Mouse (Mus musculus) midbrain, embryonic 15.5 days (tissue): ENCODE data around the gene Ccl25. TPM values are rescaled to one million over a fixed set of nuclear protein-coding genes. Genes with fewer than 3 reads are reported as not detected.
"Not testable (repeated sequence)": the region's sequence is repeated elsewhere in the genome, so short reads cannot be mapped to it uniquely, and the experiment has no call there.

Source experiments
- ATAC-seq: fragments of 200-750 bp; cut with Nextera tagmentation; replicated peaks from 2 replicates; pipeline ENCODE4 v1.8.0; 2017; ENCODE audit warnings: moderate TSS enrichment
- H3K27ac ChIP-seq: fragments of 300-500 bp; sonication (generic); 2 replicates; pipeline ENCODE4 v1.5.1; 2015; ENCODE audit warnings: mild to moderate bottlenecking, inconsistent platforms
- H3K27me3 ChIP-seq: fragments of 300-500 bp; sonication (generic); replicated peaks from 2 replicates; pipeline ENCODE4 v1.6.1; 2015; ENCODE audit warnings: inconsistent platforms
- H3K36me3 ChIP-seq: fragments of 300-500 bp; sonication (generic); replicated peaks from 2 replicates; pipeline ENCODE4 v1.6.1; 2015; ENCODE audit warnings: inconsistent platforms
- H3K4me1 ChIP-seq: fragments of 300-500 bp; sonication (generic); 2 replicates; pipeline ENCODE4 v1.6.1; 2015; ENCODE audit warnings: inconsistent platforms
- H3K4me2 ChIP-seq: fragments of 300-500 bp; sonication (generic); 2 replicates; pipeline ENCODE4 v1.6.1; 2015; ENCODE audit warnings: inconsistent platforms, mild to moderate bottlenecking, moderate library complexity
- H3K4me3 ChIP-seq: fragments of 300-500 bp; sonication (generic); 2 replicates; pipeline ENCODE4 v1.5.1; 2015; ENCODE audit warnings: mild to moderate bottlenecking, inconsistent platforms
- H3K9ac ChIP-seq: fragments of 300-500 bp; sonication (generic); 2 replicates; pipeline ENCODE4 v1.6.1; 2015; ENCODE audit warnings: mild to moderate bottlenecking, inconsistent platforms
- H3K9me3 ChIP-seq: fragments of 300-500 bp; sonication (generic); 2 replicates; pipeline ENCODE4 v1.6.1; 2016; ENCODE audit warnings: inconsistent platforms
- WGBS: fragments of 180-500 bp; shearing (Covaris S2); methylation state at CpG from one replicate; pipeline ENCODE4 v1.1.7; 2015; ENCODE audit warnings: mixed read lengths; 5-methylcytosine and 5-hydroxymethylcytosine counted together
- polyA plus RNA-seq: library from polyadenylated mRNA; unstranded; fragments of >200 nt; fragmentation: Nextera tagmentation; extraction: Ambion mirVana; gene quantifications from 2 replicates; pipeline ENCODE4 v1.2.1, GENCODE M21; 2015

The Ccl25 gene
- polyA plus RNA-seq, 1 experiment from 2014 or later: 20.4 TPM

DNA sequence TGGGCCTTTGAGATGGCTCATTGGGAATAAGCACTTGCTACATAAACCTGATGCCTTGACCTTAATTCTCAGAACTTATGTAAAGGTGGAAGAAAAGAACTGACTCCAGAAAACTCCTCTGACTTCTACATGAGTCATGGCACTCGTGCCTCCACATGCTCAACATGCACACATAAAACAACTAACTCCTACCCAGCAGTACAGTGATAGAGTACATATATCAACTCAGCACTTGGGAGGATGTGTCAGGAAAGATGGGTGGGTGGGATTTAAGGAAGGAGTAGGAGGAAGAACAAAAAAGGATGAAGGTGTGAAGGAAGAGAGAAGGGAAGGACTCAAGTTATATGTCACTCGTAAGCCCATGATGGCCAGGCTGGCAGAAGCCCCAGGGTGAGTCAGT, 76.4 kb downstream of the Ccl25 start:
- H3K36me3 ChIP-seq: no peaks in the 10 kb centered on the region
- no peak overlapping the region for H3K27ac ChIP-seq
- 81% methylated on average over 2 of the region's 2 CpGs for WGBS
- no peaks in the 10 kb centered on the region for H3K9me3 ChIP-seq
- H3K4me2 ChIP-seq: no peak overlapping the region
- no peaks in the 10 kb centered on the region; the same call in 1 of the 2 replicates for H3K4me1 ChIP-seq
- no peak for ATAC-seq
- H3K27me3 ChIP-seq: no peaks in the 10 kb centered on the region
- no peak overlapping the region for H3K9ac ChIP-seq
- no peak overlapping the region for H3K4me3 ChIP-seq

- Histone ChIP-seq H3K4me3 (peak overlapping the region; percentile 26), H3K9ac (peak overlapping the region; percentile 15; the same call in 1 of the 2 replicates), H3K27ac (no peak overlapping the region), H3K36me3 (no peaks in the 10 kb centered on the region), H3K4me2 (peak overlapping the region; percentile 49), H3K27me3 (no peaks in the 10 kb centered on the region), H3K4me1 (no peaks in the 10 kb centered on the region; the same call in 1 of the 2 replicates), H3K9me3 (no peaks in the 10 kb centered on the region)
- peak; percentile 46 for ATAC-seq
- WGBS: 57% methylated on average over 19 of the region's 19 CpGs
These were observed 79.2 kb downstream of the Ccl25 start for GRCm38 (mm10) chr8:4403960-4404879.

DNA sequence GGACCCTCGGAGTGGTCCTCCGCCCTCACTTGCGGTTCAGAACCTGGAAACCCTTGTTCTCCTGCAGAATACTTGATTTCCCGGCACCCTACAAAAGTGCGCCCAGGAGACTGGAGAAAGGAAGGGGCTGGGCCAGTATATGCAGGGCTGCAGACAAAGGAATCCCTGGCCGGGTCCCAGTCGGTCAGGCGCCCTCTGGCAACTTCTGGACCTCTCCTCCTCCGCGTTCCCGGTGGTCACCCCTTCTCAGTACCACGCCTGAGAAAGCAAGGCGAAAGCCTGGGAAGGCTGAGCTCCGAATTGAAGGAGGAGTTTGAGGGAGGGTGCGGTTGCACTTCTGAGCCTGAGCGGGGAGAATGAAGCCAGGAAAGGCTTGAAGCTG, 79.9 kb downstream of the Ccl25 start:
- peak; percentile 81 for ATAC-seq
- H3K27ac ChIP-seq: no peak overlapping the region
- peak overlapping the region; percentile 15; the same call in 1 of the 2 replicates for H3K9ac ChIP-seq
- H3K36me3 ChIP-seq: no peaks in the 10 kb centered on the region
- peak overlapping the region; percentile 26 for H3K4me3 ChIP-seq
- H3K9me3 ChIP-seq: no peaks in the 10 kb centered on the region
- peak overlapping the region; percentile 49 for H3K4me2 ChIP-seq
- H3K4me1 ChIP-seq: no peaks in the 10 kb centered on the region; the same call in 1 of the 2 replicates
- no peaks in the 10 kb centered on the region for H3K27me3 ChIP-seq
- 17% methylated on average over 16 of the region's 16 CpGs for WGBS

- not testable (repeated sequence) for H3K4me2 ChIP-seq, ATAC-seq, H3K9me3 ChIP-seq, H3K4me3 ChIP-seq, H3K36me3 ChIP-seq, H3K9ac ChIP-seq, H3K27me3 ChIP-seq, H3K27ac ChIP-seq, H3K4me1 ChIP-seq
- 72% methylated on average over 6 of the region's 6 CpGs for WGBS
These were observed 83.4 kb downstream of the Ccl25 start for GRCm38 (mm10) chr8:4408425-4408824.

Other genes starting within 250 kb of the Ccl25 start
- 0.18 and 0.39 TPM in 2 replicates for gene Cd209f, start 219.4 kb upstream of the Ccl25 start, polyA plus RNA-seq
- gene Cd209g, start 191.1 kb upstream of the Ccl25 start, polyA plus RNA-seq: not detected in 2 replicates
- gene Evi5l, start 158.6 kb upstream of the Ccl25 start, polyA plus RNA-seq: 128 and 136 TPM in 2 replicates
- gene Prr36, start 107.8 kb upstream of the Ccl25 start, polyA plus RNA-seq: 54.7 and 61.1 TPM in 2 replicates
- 0.08 and 0.11 TPM in 2 replicates for gene Lrrc8e, start 98.4 kb upstream of the Ccl25 start, polyA plus RNA-seq
- 34.0 and 35.7 TPM in 2 replicates for gene Map2k7, start 86.5 kb upstream of the Ccl25 start, polyA plus RNA-seq
- gene Gm49320, start 86.3 kb upstream of the Ccl25 start, polyA plus RNA-seq: 1.0 and 1.8 TPM in 2 replicates
- gene Tgfbr3l, start 77.0 kb upstream of the Ccl25 start, polyA plus RNA-seq: 5.2 and 6.6 TPM in 2 replicates
- 70.6 and 76.4 TPM in 2 replicates for gene Snapc2, start 72.1 kb upstream of the Ccl25 start, polyA plus RNA-seq
- gene Ctxn1, start 65.9 kb upstream of the Ccl25 start, polyA plus RNA-seq: 278 and 306 TPM in 2 replicates
- 46.7 and 48.2 TPM in 2 replicates for gene Timm44, start 49.3 kb upstream of the Ccl25 start, polyA plus RNA-seq
- 108 and 111 TPM in 2 replicates for gene Elavl1, start 203 bp downstream of the Ccl25 start, polyA plus RNA-seq
- gene Cers4, start 167.8 kb downstream of the Ccl25 start, polyA plus RNA-seq: 49.2 and 58.3 TPM in 2 replicates